Mouse (Mus musculus): ENCODE data around the gene Spink8.
"Not testable (repeated sequence)": the region's sequence is repeated elsewhere in the genome, so short reads cannot be mapped to it uniquely, and the experiment has no call there.

The Spink8 gene

DNA sequence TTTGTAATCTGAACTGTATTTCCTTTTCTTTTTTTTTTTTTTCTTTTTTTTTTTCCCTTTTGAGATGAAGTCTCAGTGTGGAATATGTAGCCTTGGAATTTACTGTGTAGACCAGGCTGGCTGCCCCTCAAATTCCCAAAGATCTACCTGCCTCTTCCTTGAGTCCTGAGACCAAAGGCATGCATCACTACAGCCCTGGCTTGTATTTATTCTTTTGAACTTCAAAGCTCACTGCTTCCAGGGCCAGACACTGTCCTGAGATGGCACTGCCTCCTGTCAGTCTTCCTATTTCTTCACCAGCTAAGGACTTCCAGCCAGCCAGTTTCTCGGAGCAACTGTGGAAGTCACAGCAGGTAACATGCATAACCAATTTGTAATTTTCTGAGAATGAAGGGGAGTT, at the start of gene Spink8:
TSS of gene Spink8 (plus strand) at position 301 of the 400 bp plus-strand sequence.
- DNase-seq (ENCODE audit: low spot score): no peak

- not testable (repeated sequence) for DNase-seq (ENCODE audit: low spot score)
Measured at GRCm38 (mm10) chr9:109766841-109767240, 45.2 kb upstream of the Spink8 start.

GRCm38 (mm10) chr9:109790570-109790969, 21.5 kb upstream of the Spink8 start, which contains the start of gene Fbxw27:
TSS of gene Fbxw27 (minus strand) at chr9:109790670.
- not testable (repeated sequence) for DNase-seq (ENCODE audit: low spot score)

- peak; percentile 20 for DNase-seq (ENCODE audit: low spot score)
Measured at GRCm38 (mm10) chr9:109795221-109795620, 16.9 kb upstream of the Spink8 start.

- peak; percentile 7 for DNase-seq (ENCODE audit: low spot score)
Measured at GRCm38 (mm10) chr9:109795811-109796210, 16.3 kb upstream of the Spink8 start.

- peak; percentile 66 for DNase-seq (ENCODE audit: low spot score)
Measured at GRCm38 (mm10) chr9:109798051-109798450, 14.0 kb upstream of the Spink8 start.

- DNase-seq (ENCODE audit: low spot score): not testable (repeated sequence)
Measured at GRCm38 (mm10) chr9:109805596-109805995, 6.5 kb upstream of the Spink8 start.

DNA sequence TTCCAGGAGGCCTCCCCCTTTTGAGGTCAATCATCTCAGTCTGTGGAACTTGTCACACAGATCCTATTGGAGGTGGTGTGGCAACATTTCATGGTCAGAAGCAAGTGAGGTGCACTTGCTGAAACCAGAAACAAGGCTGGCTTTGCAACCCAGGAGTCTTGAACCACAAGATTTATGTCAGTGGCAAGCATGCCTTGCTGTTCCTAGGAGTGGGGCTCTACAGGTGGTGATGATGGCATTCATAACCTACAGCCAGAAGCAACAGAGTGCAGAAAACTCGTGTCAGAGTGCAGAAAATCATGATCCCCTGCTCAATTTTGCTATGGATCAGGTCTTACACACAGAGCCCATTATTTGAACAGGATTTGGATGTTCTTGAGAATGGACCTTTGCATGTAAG, 5.8 kb upstream of the Spink8 start:
- no peak for DNase-seq (ENCODE audit: low spot score)

DNA sequence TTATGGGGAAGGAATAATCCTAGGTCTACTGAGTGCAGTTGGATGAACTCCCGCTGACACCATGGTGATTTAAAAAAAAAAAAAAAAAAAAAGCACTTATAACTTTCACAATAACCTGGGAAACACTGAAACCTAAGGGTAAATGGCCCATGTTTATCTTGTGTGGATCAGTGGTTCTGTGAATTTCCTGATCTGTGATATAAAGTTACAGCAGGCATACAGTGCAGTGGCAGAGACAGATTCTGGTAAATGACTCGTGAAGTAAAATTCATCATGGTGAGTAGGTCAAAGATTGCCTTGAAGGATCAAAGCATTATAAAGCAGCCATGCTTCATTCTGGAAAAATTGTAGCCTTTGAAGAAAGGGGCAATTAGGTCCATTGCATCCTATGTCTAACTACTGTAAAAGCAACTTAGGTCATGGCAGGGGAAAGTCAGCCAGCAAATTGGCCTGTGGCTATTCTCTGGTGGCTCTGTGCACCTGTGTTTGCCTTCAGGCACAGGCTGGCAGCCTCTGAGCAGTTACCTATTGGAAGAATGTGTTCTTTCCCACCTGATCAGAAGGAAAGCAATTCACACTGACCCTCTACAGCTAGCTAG, 5.3 kb upstream of the Spink8 start:
- DNase-seq (ENCODE audit: low spot score): no peak

DNA sequence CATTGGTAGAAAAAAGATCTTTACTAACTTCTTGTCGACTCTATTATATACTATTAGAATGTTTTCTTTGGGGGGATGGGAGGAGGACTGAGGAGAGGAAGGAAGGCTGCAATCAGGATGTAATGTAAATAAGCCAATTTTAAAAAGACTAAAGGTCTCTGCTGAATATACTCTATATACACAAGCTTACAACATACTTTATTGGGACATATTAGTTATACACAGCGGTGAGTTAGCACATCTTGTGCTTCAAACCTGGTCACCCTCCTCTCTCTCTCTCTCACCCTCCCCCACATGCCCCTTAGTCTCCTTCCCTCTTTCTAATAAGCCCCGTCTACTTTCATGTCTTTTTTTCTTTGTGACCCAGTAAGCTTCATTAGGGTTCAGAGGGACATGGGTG, 4.2 kb upstream of the Spink8 start:
- no peak for DNase-seq (ENCODE audit: low spot score)

DNA sequence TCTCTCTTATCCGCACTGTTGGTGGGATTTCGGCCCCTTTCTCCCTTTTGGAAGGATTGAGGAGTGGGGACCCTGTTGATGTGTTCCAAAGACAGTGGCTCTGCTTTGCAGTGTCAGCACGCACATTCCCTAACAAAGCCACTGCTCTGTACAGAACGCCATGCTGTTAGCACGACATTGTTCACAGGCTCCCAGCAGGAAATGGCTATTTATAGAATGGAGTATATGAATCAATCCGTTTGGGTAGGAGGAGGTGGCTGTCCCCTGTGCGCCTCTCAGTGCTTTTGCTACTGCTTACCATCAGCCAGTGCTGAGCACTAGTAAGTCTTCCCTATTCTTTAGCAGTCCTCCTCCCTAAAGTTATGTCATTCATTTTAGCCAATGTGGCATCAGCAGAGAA, 1.3 kb downstream of the Spink8 start:
- no peak for DNase-seq (ENCODE audit: low spot score)

GRCm38 (mm10) chr9:109816341-109816740, 4.3 kb downstream of the Spink8 start:
- no peak for DNase-seq (ENCODE audit: low spot score)

DNA sequence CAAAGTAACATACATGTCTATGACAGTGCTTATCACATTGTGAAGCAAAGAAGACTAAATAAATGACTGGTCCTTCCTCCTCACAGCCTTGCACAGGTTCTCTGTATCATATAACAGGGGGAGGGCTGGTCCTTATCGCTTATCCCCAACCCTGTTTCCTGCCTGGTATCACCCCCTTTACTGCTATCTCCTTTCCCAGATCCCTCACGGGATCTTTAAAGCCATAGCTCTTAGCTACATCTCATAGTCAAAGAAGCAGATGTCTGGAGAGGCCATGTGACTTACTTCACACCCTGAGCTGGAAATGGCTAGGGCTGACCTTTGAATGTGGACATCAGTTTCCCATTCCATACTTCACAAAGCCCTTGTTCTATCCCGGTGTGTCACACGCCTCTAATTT, 13.7 kb downstream of the Spink8 start:
- DNase-seq (ENCODE audit: low spot score): no peak

GRCm38 (mm10) chr9:109826181-109826580, 14.1 kb downstream of the Spink8 start:
- no peak for DNase-seq (ENCODE audit: low spot score)

DNA sequence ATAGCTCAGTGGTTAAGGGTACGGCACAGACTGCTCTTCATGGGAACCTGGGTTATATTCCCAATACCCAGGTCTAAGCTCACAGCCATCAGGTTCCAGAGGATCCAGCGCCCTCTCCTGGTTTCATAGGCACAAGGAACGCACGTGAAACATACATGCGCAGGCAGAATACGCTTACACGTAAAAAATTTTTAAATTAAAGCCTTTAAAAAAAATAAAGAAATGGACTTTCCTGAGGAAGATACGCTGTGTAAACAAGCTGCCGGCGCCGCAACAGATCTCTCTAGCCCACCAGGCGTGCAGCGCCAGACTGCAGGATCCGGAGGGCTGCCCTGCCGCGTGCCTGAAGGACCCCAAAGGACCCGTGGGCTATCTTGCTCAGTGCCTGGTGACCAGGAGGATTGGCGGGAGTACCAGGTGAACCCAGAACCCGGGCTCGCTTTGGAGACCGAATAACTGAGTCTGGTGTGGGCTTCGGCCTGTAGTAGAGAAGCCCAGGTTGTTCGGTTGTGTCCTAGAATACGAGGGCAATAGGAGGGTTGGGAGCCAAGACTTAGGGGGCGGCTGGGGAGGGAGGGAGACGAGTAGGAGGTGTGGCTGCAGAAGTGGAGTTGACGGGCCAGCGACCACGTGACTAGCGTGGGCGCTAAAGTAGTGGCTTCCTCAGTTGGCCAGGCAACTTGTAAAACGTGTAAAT, 20.5 kb downstream of the Spink8 start, which contains the start of gene Nme6:
TSS of gene Nme6 (plus strand) at position 359 of the 697 bp plus-strand sequence.
- DNase-seq (ENCODE audit: low spot score): peak; percentile 94

DNA sequence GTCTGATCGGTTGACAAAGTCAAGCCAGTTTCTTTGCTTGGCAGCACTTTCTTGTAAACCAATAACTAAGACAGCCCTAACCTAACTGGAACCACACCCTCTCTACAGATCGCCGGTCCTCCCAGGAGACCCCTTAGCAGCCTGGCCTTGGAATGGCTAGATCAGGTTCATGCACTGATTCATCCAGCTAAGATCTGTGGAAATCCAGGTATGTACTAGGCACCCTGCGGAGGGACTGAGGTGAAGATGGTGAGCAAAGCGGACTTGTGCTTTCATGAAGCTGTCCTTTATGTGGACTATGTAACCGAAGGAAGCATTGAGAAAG, 21.0 kb downstream of the Spink8 start:
- no peak for DNase-seq (ENCODE audit: low spot score)

DNA sequence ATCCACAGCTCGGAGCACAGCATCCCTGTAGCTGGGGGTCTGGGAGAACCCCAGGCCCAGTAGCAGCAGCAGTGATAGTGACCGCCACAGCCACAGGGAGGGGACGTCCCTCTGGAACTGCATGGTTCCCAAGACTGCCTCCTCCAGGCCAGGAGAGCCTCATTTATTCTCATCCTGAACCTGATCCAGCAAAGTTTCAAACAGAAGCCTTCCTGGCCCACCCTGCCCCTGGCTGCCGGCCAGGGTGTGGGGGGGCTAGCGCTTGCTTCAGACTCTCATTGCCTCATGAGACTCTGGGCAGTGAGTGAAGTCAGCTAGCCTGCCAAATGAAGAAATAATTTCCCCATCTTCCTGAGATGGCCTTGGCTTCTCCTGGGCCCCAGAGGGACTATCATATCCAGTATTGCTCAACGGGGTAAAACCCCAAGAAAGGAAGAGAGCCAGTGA, 37.3 kb downstream of the Spink8 start, which contains the start of gene Camp:
TSS of gene Camp (minus strand) at position 306 of the 447 bp plus-strand sequence.
- no peak for DNase-seq (ENCODE audit: low spot score)

DNA sequence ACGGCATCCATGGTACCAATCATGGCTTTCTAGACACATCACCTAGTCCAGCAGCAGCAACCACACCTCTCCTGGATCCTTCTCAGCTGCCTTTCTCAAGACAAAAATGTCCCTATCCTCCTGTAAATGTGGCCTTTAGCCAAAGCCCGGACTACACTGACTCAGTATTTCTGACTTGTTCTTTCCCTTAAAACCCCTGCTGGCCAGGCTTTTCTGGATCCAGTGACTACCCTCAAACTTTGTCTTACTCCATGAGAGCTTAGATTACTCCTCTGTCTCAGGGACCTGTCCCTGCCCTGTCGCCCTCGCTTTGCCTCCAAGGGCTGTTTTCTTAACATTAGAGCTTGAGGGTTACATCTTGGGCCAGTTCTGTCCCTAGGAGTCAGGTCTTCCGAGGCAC, 38.0 kb downstream of the Spink8 start:
- DNase-seq (ENCODE audit: low spot score): no peak

GRCm38 (mm10) chr9:109854341-109854740, 42.3 kb downstream of the Spink8 start:
- DNase-seq (ENCODE audit: low spot score): no peak

- DNase-seq (ENCODE audit: low spot score): no peak
Measured at GRCm38 (mm10) chr9:109855947-109856346, 43.9 kb downstream of the Spink8 start.

DNA sequence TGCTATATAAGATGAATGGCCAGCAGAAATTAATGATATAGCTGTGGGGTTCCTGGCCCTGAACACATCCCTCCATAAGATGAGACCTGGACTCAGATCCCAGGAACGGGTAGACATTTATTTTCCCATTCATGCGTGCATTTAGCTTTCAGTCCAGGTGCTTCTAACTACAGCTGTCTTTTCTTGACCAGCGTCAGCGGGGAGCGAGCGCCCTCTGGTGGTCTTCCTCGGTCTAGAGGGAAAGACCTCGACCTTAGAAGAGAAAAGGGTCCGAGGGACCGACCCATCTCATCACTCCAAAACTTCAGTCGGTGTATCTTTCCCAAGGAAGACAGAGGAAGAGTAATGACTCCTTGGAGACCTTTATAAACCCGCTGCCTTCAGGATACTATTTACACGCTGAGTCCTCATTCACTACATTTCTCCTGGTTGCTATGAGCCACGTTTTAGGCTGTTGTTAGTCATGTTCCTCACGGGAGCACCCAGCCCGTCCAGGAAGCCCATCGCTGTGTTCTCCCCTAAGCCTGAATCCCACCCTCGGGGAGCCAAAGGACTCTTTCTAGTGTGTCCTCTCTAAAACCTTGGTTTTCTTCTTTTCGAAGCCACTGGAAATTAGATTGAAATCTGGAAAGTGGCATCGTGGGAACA, 50.4 kb downstream of the Spink8 start:
- DNase-seq (ENCODE audit: low spot score): peak; percentile 89

- DNase-seq (ENCODE audit: low spot score): no peak
Measured at GRCm38 (mm10) chr9:109863085-109863484, 51.0 kb downstream of the Spink8 start.

DNA sequence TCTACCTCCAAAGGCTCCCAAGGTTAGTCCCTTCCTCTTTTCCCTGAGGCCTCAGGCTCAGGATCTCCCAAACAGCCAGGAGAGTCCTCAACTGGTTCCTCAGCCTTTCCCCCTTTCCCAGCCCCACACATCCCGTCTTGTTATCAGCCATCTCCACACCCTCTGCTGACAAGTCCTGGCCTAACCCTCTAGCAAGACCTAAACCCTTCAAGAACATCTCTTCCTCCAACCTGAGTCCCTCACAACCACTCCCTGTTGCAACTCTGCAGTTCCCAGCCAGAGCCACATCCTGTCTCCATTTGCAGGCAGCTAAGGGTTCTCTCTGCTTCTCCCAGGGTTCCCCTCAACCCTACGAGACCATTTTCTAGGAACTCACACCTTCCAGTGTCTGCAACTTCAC, 54.1 kb downstream of the Spink8 start:
- DNase-seq (ENCODE audit: low spot score): no peak
